Mouse (Mus musculus) liver, embryonic 14.5 days (tissue): ENCODE measurements at regions not wholly inside any gene's neighbourhood (a gene's known extent, or its start where the extent isn't known, plus 50 kb on each side); places are given as distances from the start of the nearest gene placed in this dataset.

ENCODE experiments used
- ATAC-seq: fragments of 200-750 bp; cut with Nextera tagmentation; 2 replicates; pipeline ENCODE4 v1.8.0; 2017; ENCODE audit warnings: moderate number of reproducible peaks, mild to moderate bottlenecking, moderate library complexity; ENCODE audit not compliant: insufficient read depth
- DNase-seq, 3 experiments: peaks; one replicate each; pipeline ENCODE4 v3.0.0-alpha.2; 2012 to 2013; ENCODE audit warnings: low read depth in 3 of 3, low spot score in 3 of 3
- H3K27ac ChIP-seq: fragments of 300-500 bp; sonication (generic); 2 replicates; pipeline ENCODE4 v1.5.1; 2014; ENCODE audit warnings: moderate library complexity, mild to moderate bottlenecking, control low read depth, inconsistent platforms
- H3K27me3 ChIP-seq: fragments of 300-500 bp; sonication (generic); 2 replicates; pipeline ENCODE4 v1.6.1; 2014; ENCODE audit warnings: mild to moderate bottlenecking, low read length, moderate library complexity; ENCODE audit not compliant: control insufficient read depth, insufficient read depth
- H3K36me3 ChIP-seq: fragments of 300-500 bp; sonication (generic); replicated peaks from 2 replicates; pipeline ENCODE4 v1.6.1; 2014; ENCODE audit warnings: low read depth; ENCODE audit not compliant: control insufficient read depth, insufficient read depth
- H3K4me1 ChIP-seq, 2 experiments: fragments of 200-500 bp in 1 of 2; fragments of 300-500 bp in 1 of 2; sonication (generic) in 1 of 2; replicated peaks; 2 replicates each; pipeline ENCODE4 v1.6.1; 2012 to 2014; ENCODE audit warnings: antibody characterized with exemption in 1 of 2, inconsistent platforms in 1 of 2, low read length in 1 of 2; ENCODE audit not compliant: control insufficient read depth in 2 of 2, insufficient read depth in 2 of 2
- H3K4me2 ChIP-seq: fragments of 300-500 bp; sonication (generic); 2 replicates; pipeline ENCODE4 v1.6.1; 2014; ENCODE audit warnings: low read depth, mild to moderate bottlenecking, control low read depth, moderate library complexity
- H3K4me3 ChIP-seq, 2 experiments: fragments of 200-500 bp in 1 of 2; fragments of 300-500 bp in 1 of 2; sonication (generic) in 1 of 2; 2 replicates each; pipeline ENCODE4 v1.5.1; 2012 to 2014; ENCODE audit warnings: low read depth in 2 of 2, low read length in 2 of 2, mild to moderate bottlenecking in 2 of 2, control low read depth in 1 of 2, inconsistent platforms in 1 of 2, moderate library complexity in 1 of 2; ENCODE audit not compliant: insufficient read depth in 1 of 2
- H3K9ac ChIP-seq: fragments of 300-500 bp; sonication (generic); replicated peaks from 2 replicates; pipeline ENCODE4 v1.6.1; 2014; ENCODE audit warnings: mild to moderate bottlenecking, control low read depth, moderate library complexity
- H3K9me3 ChIP-seq: fragments of 300-500 bp; sonication (generic); 2 replicates; pipeline ENCODE4 v1.6.1; 2016; ENCODE audit warnings: low read length, mixed read lengths; ENCODE audit not compliant: control insufficient read depth
- CTCF ChIP-seq: IDR thresholded peaks from 2 replicates; pipeline ENCODE4 v1.5.1; 2016; ENCODE audit warnings: antibody characterized with exemption, low read depth, control low read depth
- EP300 ChIP-seq: IDR thresholded peaks from 2 replicates; pipeline ENCODE4 v1.6.1; 2016; ENCODE audit warnings: antibody characterized with exemption, low read depth
- WGBS: fragments of 180-500 bp; shearing (Covaris S2); extraction: QIAGEN DNeasy Blood & Tissue Kit; methylation state at CpG from one replicate; pipeline ENCODE4 v1.1.7; 2014; ENCODE audit not compliant: insufficient replicate concordance; 5-methylcytosine and 5-hydroxymethylcytosine counted together

GRCm38 (mm10) chr10:98531425-98531824 is 382.8 kb upstream of the Atp2b1 start:
- no peak for ATAC-seq
- no peak overlapping the region for H3K4me3 ChIP-seq

DNA sequence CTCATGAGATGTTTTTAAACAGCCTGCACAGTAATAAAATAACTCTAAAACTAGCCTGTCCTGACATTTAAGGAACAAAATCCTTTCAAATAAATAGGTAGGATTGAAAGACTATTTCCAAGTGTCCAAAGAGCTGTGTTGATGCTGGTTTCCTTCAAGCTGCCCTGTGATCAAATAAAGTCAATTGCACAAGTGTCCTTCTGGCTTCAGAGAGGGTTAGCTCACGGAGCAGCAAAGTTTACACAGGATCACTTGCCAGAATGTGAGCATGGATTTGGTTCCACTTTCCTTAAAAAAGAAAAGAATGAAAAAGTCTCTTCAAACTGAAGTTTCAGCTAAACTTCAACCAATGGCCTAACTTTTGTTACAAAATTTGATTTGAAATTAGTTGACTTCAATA is 375.5 kb upstream of the Atp2b1 start:
- H3K4me1 ChIP-seq = no peaks in the 10 kb centered on the region
- no peaks in the 10 kb centered on the region for H3K36me3 ChIP-seq
- H3K27me3 ChIP-seq = no peaks in the 10 kb centered on the region
- H3K9ac ChIP-seq = no peak overlapping the region
- H3K9me3 ChIP-seq = no peaks in the 10 kb centered on the region
- no peak overlapping the region for H3K27ac ChIP-seq
- DNase-seq (no peak), ATAC-seq (no peak)
- WGBS = 44% methylated on average over 1 of the region's 1 CpGs
- TF ChIP-seq EP300 = no peak
- H3K4me2 ChIP-seq = no peak overlapping the region
- H3K4me3 ChIP-seq = no peak overlapping the region

More at GRCm38 (mm10) chr10:98531425-98531824, 382.8 kb upstream of the Atp2b1 start:
- WGBS = 74% methylated on average over 4 of the region's 4 CpGs
- no peaks in the 10 kb centered on the region for H3K4me1 ChIP-seq
- H3K4me2 ChIP-seq = no peak overlapping the region
- DNase-seq = no peak
- H3K36me3 ChIP-seq = no peaks in the 10 kb centered on the region
- no peaks in the 10 kb centered on the region for H3K9me3 ChIP-seq
- no peak overlapping the region for H3K27ac ChIP-seq
- no peaks in the 10 kb centered on the region for H3K27me3 ChIP-seq
- H3K9ac ChIP-seq = no peak overlapping the region
- no peak for TF ChIP-seq CTCF
- no peak for TF ChIP-seq EP300

GRCm38 (mm10) chr10:98541062-98541461 is 373.1 kb upstream of the Atp2b1 start:
- H3K9me3 ChIP-seq = no peaks in the 10 kb centered on the region
- no peak overlapping the region for H3K4me2 ChIP-seq
- H3K27ac ChIP-seq = no peak overlapping the region
- H3K4me3 ChIP-seq = no peak overlapping the region
- H3K27me3 ChIP-seq = no peaks in the 10 kb centered on the region
- no peak for DNase-seq
- no peak for TF ChIP-seq EP300
- TF ChIP-seq CTCF = no peak
- no peaks in the 10 kb centered on the region for H3K4me1 ChIP-seq
- no peaks in the 10 kb centered on the region for H3K36me3 ChIP-seq
- no peak for ATAC-seq
- H3K9ac ChIP-seq = no peak overlapping the region

DNA sequence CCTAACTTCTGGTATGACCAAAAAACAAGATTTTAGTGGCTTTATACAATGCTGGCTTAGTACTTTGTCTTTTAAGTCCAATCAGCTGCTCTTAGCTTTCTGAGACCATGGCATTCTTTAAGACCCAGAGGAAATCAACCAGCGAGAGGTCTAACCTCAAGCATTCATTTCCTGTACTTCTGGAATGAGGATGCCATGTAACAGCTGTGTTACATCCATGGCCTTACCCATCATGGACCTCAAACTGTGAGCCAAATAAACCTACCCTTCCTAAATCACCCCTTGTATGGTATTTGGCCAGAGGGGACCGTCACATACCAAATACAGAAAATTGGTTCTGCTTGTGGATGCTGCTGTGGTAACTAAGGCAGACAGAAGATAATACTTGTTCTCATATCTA is 372.1 kb upstream of the Atp2b1 start:
- Histone ChIP-seq H3K9me3 (no peaks in the 10 kb centered on the region), H3K4me3 (no peak overlapping the region), H3K36me3 (no peaks in the 10 kb centered on the region), H3K27me3 (no peaks in the 10 kb centered on the region), H3K4me1 (no peaks in the 10 kb centered on the region), H3K27ac (no peak overlapping the region), H3K4me2 (no peak overlapping the region), H3K9ac (no peak overlapping the region)
- WGBS = 58% methylated on average over 2 of the region's 2 CpGs
- ATAC-seq = no peak
- DNase-seq = no peak
- TF ChIP-seq EP300 = no peak
- TF ChIP-seq CTCF = no peak

- DNase-seq (no peak), ATAC-seq (no peak)
- no peak for TF ChIP-seq CTCF
- TF ChIP-seq EP300 = no peak
- Histone ChIP-seq H3K9ac (no peak overlapping the region), H3K27ac (no peak overlapping the region), H3K4me1 (no peaks in the 10 kb centered on the region), H3K27me3 (no peaks in the 10 kb centered on the region), H3K4me2 (no peak overlapping the region), H3K4me3 (no peak overlapping the region), H3K9me3 (no peaks in the 10 kb centered on the region), H3K36me3 (no peaks in the 10 kb centered on the region)
- WGBS = 50% methylated on average over 8 of the region's 8 CpGs
These were observed 370.8 kb upstream of the Atp2b1 start for GRCm38 (mm10) chr10:98543253-98543997.
